Mouse (Mus musculus): ENCODE measurements at regions not wholly inside any gene's neighbourhood (a gene's known extent, or its start where the extent isn't known, plus 50 kb on each side); places are given as distances from the start of the nearest gene placed in this dataset.

GRCm38 (mm10) chr12:35679025-35679424 lies 144.2 kb upstream of the Ahr start:
- no peak for TF ChIP-seq CTCF (conservative IDR thresholded peaks at IDR 0.05; ENCODE audit: low read length)
- no peak for TF ChIP-seq POU5F1 (IDR thresholded peaks at IDR 0.05; ENCODE audit: borderline replicate concordance, low read length)
- no peak for TF ChIP-seq NANOG (IDR thresholded peaks at IDR 0.05; ENCODE audit: borderline replicate concordance, low read length)
- Histone ChIP-seq H3K36me3 (ENCODE audit: insufficient read depth, low read length) (no peaks in the 10 kb centered on the region), H3K4me1 (replicated peaks; ENCODE audit: low read depth, low read length) (0 out of 2 replicates have a peak, but pooled peaks cover 4% of the 10 kb centered on the region), H3K4me3 (replicated peaks; ENCODE audit: low read length) (no peak overlapping the region), H3K9me3 (ENCODE audit: low read length) (peaks cover 6% of the 10 kb centered on the region; the same call in 1 of the 2 replicates), H3K27me3 (ENCODE audit: insufficient read depth, low read length) (no peaks in the 10 kb centered on the region)

GRCm38 (mm10) chr12:35674487-35674886 lies 139.6 kb upstream of the Ahr start:
- Histone ChIP-seq H3K36me3 (ENCODE audit: insufficient read depth, low read length) (no peaks in the 10 kb centered on the region), H3K9me3 (ENCODE audit: low read length) (peaks cover 8% of the 10 kb centered on the region; the same call in 1 of the 2 replicates), H3K27me3 (ENCODE audit: insufficient read depth, low read length) (no peaks in the 10 kb centered on the region), H3K4me3 (replicated peaks; ENCODE audit: low read length) (no peak overlapping the region), H3K4me1 (replicated peaks; ENCODE audit: low read depth, low read length) (0 out of 2 replicates have a peak, but pooled peaks cover 4% of the 10 kb centered on the region)
- TF ChIP-seq POU5F1 (IDR thresholded peaks at IDR 0.05; ENCODE audit: borderline replicate concordance, low read length), result no peak
- TF ChIP-seq NANOG (IDR thresholded peaks at IDR 0.05; ENCODE audit: borderline replicate concordance, low read length), result no peak
- peak; percentile 24; the same call in 1 of the 2 replicates for TF ChIP-seq CTCF (conservative IDR thresholded peaks at IDR 0.05; ENCODE audit: low read length)

- TF ChIP-seq NANOG (IDR thresholded peaks at IDR 0.05; ENCODE audit: borderline replicate concordance, low read length), result no peak
- TF ChIP-seq CTCF (conservative IDR thresholded peaks at IDR 0.05; ENCODE audit: low read length), result no peak
- TF ChIP-seq POU5F1 (IDR thresholded peaks at IDR 0.05; ENCODE audit: borderline replicate concordance, low read length), result no peak
- no peak overlapping the region for H3K4me3 ChIP-seq (replicated peaks; ENCODE audit: low read length)
- 0 out of 2 replicates have a peak, but pooled peaks cover 4% of the 10 kb centered on the region for H3K4me1 ChIP-seq (replicated peaks; ENCODE audit: low read depth, low read length)
- H3K27me3 ChIP-seq (ENCODE audit: insufficient read depth, low read length), result no peaks in the 10 kb centered on the region
- peaks cover 8% of the 10 kb centered on the region; the same call in 1 of the 2 replicates for H3K9me3 ChIP-seq (ENCODE audit: low read length)
- no peaks in the 10 kb centered on the region for H3K36me3 ChIP-seq (ENCODE audit: insufficient read depth, low read length)
Measured at GRCm38 (mm10) chr12:35670980-35671379, 136.1 kb upstream of the Ahr start.

- Histone ChIP-seq H3K4me1 (replicated peaks; ENCODE audit: low read depth, low read length) (no peaks in the 10 kb centered on the region), H3K27me3 (ENCODE audit: insufficient read depth, low read length) (no peaks in the 10 kb centered on the region), H3K36me3 (ENCODE audit: insufficient read depth, low read length) (no peaks in the 10 kb centered on the region), H3K9me3 (ENCODE audit: low read length) (no peaks in the 10 kb centered on the region), H3K4me3 (replicated peaks; ENCODE audit: low read length) (no peak overlapping the region)
- TF ChIP-seq POU5F1 (IDR thresholded peaks at IDR 0.05; ENCODE audit: borderline replicate concordance, low read length) (no peak), NANOG (IDR thresholded peaks at IDR 0.05; ENCODE audit: borderline replicate concordance, low read length) (no peak), CTCF (conservative IDR thresholded peaks at IDR 0.05; ENCODE audit: low read length) (no peak)
Measured at GRCm38 (mm10) chr12:35668716-35669115, 133.9 kb upstream of the Ahr start.

- TF ChIP-seq CTCF (conservative IDR thresholded peaks at IDR 0.05; ENCODE audit: low read length) (no peak), POU5F1 (IDR thresholded peaks at IDR 0.05; ENCODE audit: borderline replicate concordance, low read length) (no peak), NANOG (IDR thresholded peaks at IDR 0.05; ENCODE audit: borderline replicate concordance, low read length) (no peak)
- Histone ChIP-seq H3K4me3 (replicated peaks; ENCODE audit: low read length) (no peak overlapping the region), H3K36me3 (ENCODE audit: insufficient read depth, low read length) (no peaks in the 10 kb centered on the region), H3K9me3 (ENCODE audit: low read length) (peaks cover 6% of the 10 kb centered on the region), H3K4me1 (replicated peaks; ENCODE audit: low read depth, low read length) (no peaks in the 10 kb centered on the region), H3K27me3 (ENCODE audit: insufficient read depth, low read length) (no peaks in the 10 kb centered on the region)
Measured at GRCm38 (mm10) chr12:35667705-35668104, 132.9 kb upstream of the Ahr start.

- TF ChIP-seq NANOG (IDR thresholded peaks at IDR 0.05; ENCODE audit: borderline replicate concordance, low read length) (no peak), CTCF (conservative IDR thresholded peaks at IDR 0.05; ENCODE audit: low read length) (no peak), POU5F1 (IDR thresholded peaks at IDR 0.05; ENCODE audit: borderline replicate concordance, low read length) (no peak)
- peaks cover 6% of the 10 kb centered on the region for H3K9me3 ChIP-seq (ENCODE audit: low read length)
- H3K4me3 ChIP-seq (replicated peaks; ENCODE audit: low read length), result no peak overlapping the region
- no peaks in the 10 kb centered on the region for H3K27me3 ChIP-seq (ENCODE audit: insufficient read depth, low read length)
- H3K4me1 ChIP-seq (replicated peaks; ENCODE audit: low read depth, low read length), result no peaks in the 10 kb centered on the region
- H3K36me3 ChIP-seq (ENCODE audit: insufficient read depth, low read length), result no peaks in the 10 kb centered on the region
Measured at GRCm38 (mm10) chr12:35667218-35667617, 132.4 kb upstream of the Ahr start.

- H3K9me3 ChIP-seq (ENCODE audit: low read length), result peaks cover 6% of the 10 kb centered on the region
- H3K4me3 ChIP-seq (replicated peaks; ENCODE audit: low read length), result no peak overlapping the region
- H3K27me3 ChIP-seq (ENCODE audit: insufficient read depth, low read length), result no peaks in the 10 kb centered on the region
- no peaks in the 10 kb centered on the region for H3K36me3 ChIP-seq (ENCODE audit: insufficient read depth, low read length)
- no peaks in the 10 kb centered on the region for H3K4me1 ChIP-seq (replicated peaks; ENCODE audit: low read depth, low read length)
- TF ChIP-seq CTCF (conservative IDR thresholded peaks at IDR 0.05; ENCODE audit: low read length), result no peak
- no peak for TF ChIP-seq POU5F1 (IDR thresholded peaks at IDR 0.05; ENCODE audit: borderline replicate concordance, low read length)
- TF ChIP-seq NANOG (IDR thresholded peaks at IDR 0.05; ENCODE audit: borderline replicate concordance, low read length), result no peak
Measured at GRCm38 (mm10) chr12:35666062-35666461, 131.2 kb upstream of the Ahr start.

- no peaks in the 10 kb centered on the region for H3K27me3 ChIP-seq (ENCODE audit: insufficient read depth, low read length)
- H3K36me3 ChIP-seq (ENCODE audit: insufficient read depth, low read length), result no peaks in the 10 kb centered on the region
- H3K9me3 ChIP-seq (ENCODE audit: low read length), result peaks cover 6% of the 10 kb centered on the region
- TF ChIP-seq NANOG (IDR thresholded peaks at IDR 0.05; ENCODE audit: borderline replicate concordance, low read length) (no peak), CTCF (conservative IDR thresholded peaks at IDR 0.05; ENCODE audit: low read length) (no peak), POU5F1 (IDR thresholded peaks at IDR 0.05; ENCODE audit: borderline replicate concordance, low read length) (no peak)
- no peak overlapping the region for H3K4me3 ChIP-seq (replicated peaks; ENCODE audit: low read length)
- H3K4me1 ChIP-seq (replicated peaks; ENCODE audit: low read depth, low read length), result no peaks in the 10 kb centered on the region
Measured at GRCm38 (mm10) chr12:35663062-35663461, 128.2 kb upstream of the Ahr start.

GRCm38 (mm10) chr12:35656563-35656962 lies 121.7 kb upstream of the Ahr start:
- Histone ChIP-seq H3K4me3 (replicated peaks; ENCODE audit: low read length) (no peak overlapping the region), H3K9me3 (ENCODE audit: low read length) (no peaks in the 10 kb centered on the region), H3K4me1 (replicated peaks; ENCODE audit: low read depth, low read length) (no peaks in the 10 kb centered on the region), H3K27me3 (ENCODE audit: insufficient read depth, low read length) (no peaks in the 10 kb centered on the region), H3K36me3 (ENCODE audit: insufficient read depth, low read length) (no peaks in the 10 kb centered on the region)
- TF ChIP-seq CTCF (conservative IDR thresholded peaks at IDR 0.05; ENCODE audit: low read length) (no peak), NANOG (IDR thresholded peaks at IDR 0.05; ENCODE audit: borderline replicate concordance, low read length) (no peak), POU5F1 (IDR thresholded peaks at IDR 0.05; ENCODE audit: borderline replicate concordance, low read length) (no peak)

All from E14TG2a.4 (cell line).